Mouse (Mus musculus): ENCODE data around the gene Txndc2. TPM values are rescaled to one million over a fixed set of nuclear protein-coding genes. Genes with fewer than 3 reads are reported as not detected.

Gene Txndc2
- polyA plus RNA-seq, 1 experiment from 2014 or later = 0.08 TPM

- Histone ChIP-seq H3K27me3 (no peaks in the 10 kb centered on the region), H3K4me1 (no peaks in the 10 kb centered on the region; the same call in 1 of the 2 replicates), H3K27ac (no peak overlapping the region), H3K4me3 (no peak overlapping the region), H3K9ac (no peak overlapping the region), H3K36me3 (no peaks in the 10 kb centered on the region), H3K9me3 (no peaks in the 10 kb centered on the region), H3K4me2 (no peak overlapping the region)
- no peak for ATAC-seq (ENCODE audit: insufficient number of reproducible peaks, low FRiP score, low TSS enrichment, low read depth)
- 85% methylated on average over 4 of the region's 4 CpGs for WGBS
Measured at GRCm38 (mm10) chr17:65669061-65669460, 27.1 kb upstream of the Txndc2 start.

GRCm38 (mm10) chr17:65667792-65668191, 25.8 kb upstream of the Txndc2 start:
- H3K27ac ChIP-seq = no peak overlapping the region

GRCm38 (mm10) chr17:65666388-65667161, 24.6 kb upstream of the Txndc2 start:
- 59% methylated on average over 17 of the region's 17 CpGs for WGBS
- Histone ChIP-seq H3K9me3 (no peaks in the 10 kb centered on the region), H3K36me3 (no peaks in the 10 kb centered on the region), H3K4me3 (no peak overlapping the region), H3K4me1 (no peaks in the 10 kb centered on the region; the same call in 1 of the 2 replicates), H3K27ac (no peak overlapping the region), H3K9ac (no peak overlapping the region), H3K27me3 (no peaks in the 10 kb centered on the region), H3K4me2 (no peak overlapping the region)
- no peak for ATAC-seq (ENCODE audit: insufficient number of reproducible peaks, low FRiP score, low TSS enrichment, low read depth)

More at GRCm38 (mm10) chr17:65667792-65668191, 25.8 kb upstream of the Txndc2 start:
- H3K4me2 ChIP-seq = no peak overlapping the region
- H3K9ac ChIP-seq = no peak overlapping the region
- ATAC-seq (ENCODE audit: insufficient number of reproducible peaks, low FRiP score, low TSS enrichment, low read depth) = no peak
- no peaks in the 10 kb centered on the region for H3K36me3 ChIP-seq
- no peaks in the 10 kb centered on the region; the same call in 1 of the 2 replicates for H3K4me1 ChIP-seq
- no peak overlapping the region for H3K4me3 ChIP-seq
- WGBS = 85% methylated on average over 14 of the region's 14 CpGs
- H3K9me3 ChIP-seq = no peaks in the 10 kb centered on the region
- no peaks in the 10 kb centered on the region for H3K27me3 ChIP-seq

GRCm38 (mm10) chr17:65665786-65666387, 23.9 kb upstream of the Txndc2 start:
- Histone ChIP-seq H3K4me1 (no peaks in the 10 kb centered on the region; the same call in 1 of the 2 replicates), H3K9me3 (no peaks in the 10 kb centered on the region), H3K4me2 (no peak overlapping the region), H3K27me3 (no peaks in the 10 kb centered on the region), H3K36me3 (no peaks in the 10 kb centered on the region), H3K9ac (no peak overlapping the region), H3K4me3 (no peak overlapping the region), H3K27ac (no peak overlapping the region)
- ATAC-seq (ENCODE audit: insufficient number of reproducible peaks, low FRiP score, low TSS enrichment, low read depth) = no peak
- 82% methylated on average over 12 of the region's 12 CpGs for WGBS

- Histone ChIP-seq H3K36me3 (no peaks in the 10 kb centered on the region), H3K4me1 (no peaks in the 10 kb centered on the region; the same call in 1 of the 2 replicates), H3K27ac (no peak overlapping the region), H3K4me2 (no peak overlapping the region), H3K27me3 (no peaks in the 10 kb centered on the region), H3K4me3 (no peak overlapping the region), H3K9me3 (no peaks in the 10 kb centered on the region), H3K9ac (no peak overlapping the region)
- no peak for ATAC-seq (ENCODE audit: insufficient number of reproducible peaks, low FRiP score, low TSS enrichment, low read depth)
- 84% methylated on average over 14 of the region's 14 CpGs for WGBS
Measured at GRCm38 (mm10) chr17:65663329-65664078, 21.5 kb upstream of the Txndc2 start.

GRCm38 (mm10) chr17:65662662-65663061, 20.7 kb upstream of the Txndc2 start:
- 85% methylated on average over 3 of the region's 3 CpGs for WGBS
- Histone ChIP-seq H3K27me3 (no peaks in the 10 kb centered on the region), H3K36me3 (0 out of 2 replicates have a peak, but pooled peaks cover under 1% of the 10 kb centered on the region), H3K27ac (no peak overlapping the region), H3K9ac (no peak overlapping the region), H3K9me3 (no peaks in the 10 kb centered on the region), H3K4me2 (no peak overlapping the region), H3K4me3 (no peak overlapping the region), H3K4me1 (no peaks in the 10 kb centered on the region; the same call in 1 of the 2 replicates)
- no peak for ATAC-seq (ENCODE audit: insufficient number of reproducible peaks, low FRiP score, low TSS enrichment, low read depth)

GRCm38 (mm10) chr17:65658416-65658815, 16.4 kb upstream of the Txndc2 start:
- Histone ChIP-seq H3K4me2 (no peak overlapping the region), H3K27ac (no peak overlapping the region), H3K9ac (no peak overlapping the region), H3K27me3 (no peaks in the 10 kb centered on the region), H3K4me3 (no peak overlapping the region), H3K9me3 (no peaks in the 10 kb centered on the region), H3K4me1 (no peaks in the 10 kb centered on the region), H3K36me3 (peaks cover 2% of the 10 kb centered on the region; the same call in 1 of the 2 replicates)
- no peak for ATAC-seq (ENCODE audit: insufficient number of reproducible peaks, low FRiP score, low TSS enrichment, low read depth)
- 50% methylated on average over 2 of the region's 2 CpGs for WGBS

- H3K4me1 ChIP-seq = no peaks in the 10 kb centered on the region
- 92% methylated on average over 9 of the region's 9 CpGs for WGBS
- ATAC-seq (ENCODE audit: insufficient number of reproducible peaks, low FRiP score, low TSS enrichment, low read depth) = no peak
- no peaks in the 10 kb centered on the region for H3K9me3 ChIP-seq
- H3K4me3 ChIP-seq = no peak overlapping the region
- no peak overlapping the region for H3K9ac ChIP-seq
- peaks cover 2% of the 10 kb centered on the region; the same call in 1 of the 2 replicates for H3K36me3 ChIP-seq
- H3K27me3 ChIP-seq = no peaks in the 10 kb centered on the region
- H3K4me2 ChIP-seq = no peak overlapping the region
- H3K27ac ChIP-seq = no peak overlapping the region
Measured at GRCm38 (mm10) chr17:65657958-65658357, 16.0 kb upstream of the Txndc2 start.

GRCm38 (mm10) chr17:65656731-65657130, 14.8 kb upstream of the Txndc2 start:
- Histone ChIP-seq H3K4me2 (no peak overlapping the region), H3K9me3 (no peaks in the 10 kb centered on the region), H3K27me3 (no peaks in the 10 kb centered on the region), H3K36me3 (peaks cover 6% of the 10 kb centered on the region), H3K4me1 (no peaks in the 10 kb centered on the region), H3K9ac (no peak overlapping the region), H3K4me3 (no peak overlapping the region), H3K27ac (no peak overlapping the region)
- WGBS = 96% methylated on average over 6 of the region's 6 CpGs
- ATAC-seq (ENCODE audit: insufficient number of reproducible peaks, low FRiP score, low TSS enrichment, low read depth) = no peak

GRCm38 (mm10) chr17:65656076-65656475, 14.1 kb upstream of the Txndc2 start:
- H3K4me1 ChIP-seq = no peaks in the 10 kb centered on the region
- WGBS = 89% methylated on average over 8 of the region's 8 CpGs

GRCm38 (mm10) chr17:65655608-65656007, 13.6 kb upstream of the Txndc2 start:
- ATAC-seq (ENCODE audit: insufficient number of reproducible peaks, low FRiP score, low TSS enrichment, low read depth) = no peak
- Histone ChIP-seq H3K27me3 (no peaks in the 10 kb centered on the region), H3K4me2 (no peak overlapping the region), H3K4me1 (no peaks in the 10 kb centered on the region), H3K27ac (no peak overlapping the region), H3K9me3 (no peaks in the 10 kb centered on the region), H3K9ac (no peak overlapping the region), H3K4me3 (no peak overlapping the region), H3K36me3 (peaks cover 6% of the 10 kb centered on the region)
- WGBS = 90% methylated on average over 4 of the region's 4 CpGs

More at GRCm38 (mm10) chr17:65656076-65656475, 14.1 kb upstream of the Txndc2 start:
- H3K9ac ChIP-seq = no peak overlapping the region
- H3K9me3 ChIP-seq = no peaks in the 10 kb centered on the region
- no peak overlapping the region for H3K27ac ChIP-seq
- no peak for ATAC-seq (ENCODE audit: insufficient number of reproducible peaks, low FRiP score, low TSS enrichment, low read depth)
- H3K4me3 ChIP-seq = no peak overlapping the region
- H3K36me3 ChIP-seq = peaks cover 6% of the 10 kb centered on the region
- H3K27me3 ChIP-seq = no peaks in the 10 kb centered on the region
- no peak overlapping the region for H3K4me2 ChIP-seq

- Histone ChIP-seq H3K4me1 (no peaks in the 10 kb centered on the region), H3K9ac (no peak overlapping the region), H3K27me3 (no peaks in the 10 kb centered on the region), H3K36me3 (peaks cover 4% of the 10 kb centered on the region), H3K4me3 (no peak overlapping the region), H3K4me2 (no peak overlapping the region), H3K9me3 (no peaks in the 10 kb centered on the region), H3K27ac (no peak overlapping the region)
- 90% methylated on average over 6 of the region's 6 CpGs for WGBS
- no peak for ATAC-seq (ENCODE audit: insufficient number of reproducible peaks, low FRiP score, low TSS enrichment, low read depth)
Measured at GRCm38 (mm10) chr17:65650598-65650997, 8.6 kb upstream of the Txndc2 start.

Measured in limb, embryonic 15.5 days (tissue).